Mouse (Mus musculus) left cerebral cortex, postnatal 25 days (tissue): ENCODE measurements at regions not wholly inside any gene's neighbourhood (a gene's known extent, or its start where the extent isn't known, plus 50 kb on each side); places are given as distances from the start of the nearest gene placed in this dataset.

Source experiments
- DNase-seq, 2 experiments: peaks; one replicate each; pipeline ENCODE4 v3.0.0; 2022; ENCODE audit warnings: low spot score in 2 of 2, mixed read lengths in 1 of 2
- intact Hi-C: fragments of 180-260 bp; cut with DNase I; formaldehyde crosslinking; loops from one replicate; pipeline ENCODE4 v1.15.1; 2025

DNA sequence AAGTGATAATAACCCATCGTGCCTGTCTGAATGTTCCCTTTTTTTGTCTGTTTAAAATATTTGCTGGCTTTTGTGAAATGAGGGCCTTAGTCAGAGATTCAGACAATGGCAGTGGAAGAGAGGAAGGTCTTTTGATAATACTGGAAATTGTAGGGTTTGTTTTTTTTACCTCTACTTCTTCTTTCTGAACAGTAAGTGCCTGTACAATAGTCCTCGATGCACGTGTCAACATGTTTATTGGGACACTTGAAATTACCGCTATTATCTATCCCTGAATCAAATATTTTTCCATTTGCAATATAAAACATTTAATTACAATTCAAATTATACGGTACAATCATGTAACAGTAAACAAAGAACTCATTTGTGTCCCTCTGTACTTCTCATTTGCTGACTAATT is 733.5 kb downstream of the Fam19a2 start:
- intact Hi-C loops, result no loop called here
- no peak for DNase-seq

GRCm38 (mm10) chr10:123998959-123999358 is 735.2 kb downstream of the Fam19a2 start:
- DNase-seq, result peak in 1 of 2 experiments; percentile 36

GRCm38 (mm10) chr10:124045031-124045430 is 781.2 kb downstream of the Fam19a2 start:
- intact Hi-C loops, result no loop called here
- DNase-seq, result no peak

More at GRCm38 (mm10) chr10:123998959-123999358, 735.2 kb downstream of the Fam19a2 start:
- intact Hi-C loops, result no loop called here

- intact Hi-C loops, result no loop called here
- DNase-seq, result no peak
These were observed 782.0 kb downstream of the Fam19a2 start for GRCm38 (mm10) chr10:124045791-124046190.

DNA sequence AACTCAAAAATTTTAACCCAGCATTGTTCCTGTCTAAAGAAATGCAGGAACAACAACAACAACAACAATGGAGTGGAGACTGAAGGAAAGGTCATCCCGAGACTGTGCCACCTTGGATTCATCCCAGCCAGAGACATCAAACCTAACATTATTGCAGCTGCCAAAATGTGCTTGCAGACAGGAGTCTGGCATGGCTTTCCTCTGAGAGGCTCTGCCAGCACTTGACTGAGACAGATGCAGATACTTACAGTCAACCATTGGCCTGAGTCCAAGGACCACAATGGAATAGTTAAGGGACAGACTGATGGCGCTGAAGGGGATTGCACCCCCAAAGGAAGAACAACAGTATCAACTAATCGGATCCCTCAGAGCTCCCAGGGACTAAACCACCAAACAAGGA is 819.0 kb downstream of the Fam19a2 start:
- intact Hi-C loops, result no loop called here

DNA sequence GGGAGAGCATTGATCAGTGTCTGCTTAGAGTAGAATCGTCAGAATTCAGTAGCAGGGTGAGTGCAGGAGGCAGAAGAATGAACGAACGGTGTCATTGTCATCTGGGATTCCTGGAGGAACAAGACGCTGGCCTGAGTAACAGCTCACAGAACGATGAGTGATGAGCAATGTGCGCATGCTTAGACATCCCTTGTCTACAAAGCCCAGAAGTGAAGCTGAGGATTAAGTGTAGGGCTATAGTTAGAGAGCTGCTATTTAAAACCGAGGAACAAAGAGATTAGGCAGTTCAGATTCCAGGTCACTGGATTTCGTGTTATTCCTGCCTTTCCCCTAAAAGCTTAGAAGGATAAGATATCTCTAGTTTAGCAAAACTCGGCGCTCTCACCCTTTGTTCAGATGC is 826.8 kb downstream of the Fam19a2 start:
- intact Hi-C loops, result no loop called here
- no peak for DNase-seq

More for the DNA sequence above, 819.0 kb downstream of the Fam19a2 start:
- DNase-seq, result no peak

GRCm38 (mm10) chr10:124091364-124091763 is 827.6 kb downstream of the Fam19a2 start:
- intact Hi-C loops, result no loop called here
- DNase-seq, result no peak

- no peak for DNase-seq
- intact Hi-C loops, result no loop called here
These were observed 855.8 kb downstream of the Fam19a2 start for GRCm38 (mm10) chr10:124119585-124119984.

GRCm38 (mm10) chr10:124138456-124138855 is 874.7 kb downstream of the Fam19a2 start:
- intact Hi-C loops, result no loop called here
- peak in 1 of 2 experiments; percentile 65 for DNase-seq

DNA sequence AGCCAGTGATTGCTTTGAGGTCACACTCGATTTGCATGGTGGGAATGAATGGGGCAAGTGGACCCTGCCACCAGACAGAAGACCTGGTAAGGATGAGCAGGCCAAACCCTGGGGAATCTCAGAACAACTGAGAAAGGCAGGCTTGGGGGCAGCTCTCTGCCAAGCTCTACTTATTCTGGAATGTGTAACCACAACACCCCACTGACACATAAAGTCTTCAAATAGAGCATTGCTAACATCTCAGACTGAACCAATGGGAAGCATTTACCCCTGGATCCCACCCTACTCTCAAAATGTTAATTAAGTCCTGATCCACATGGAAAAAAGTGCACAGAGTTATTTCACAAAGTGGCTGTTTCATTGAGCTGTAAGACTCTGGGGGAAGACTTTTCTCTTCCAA is 878.5 kb downstream of the Fam19a2 start:
- no peak for DNase-seq
- intact Hi-C loops, result no loop called here

DNA sequence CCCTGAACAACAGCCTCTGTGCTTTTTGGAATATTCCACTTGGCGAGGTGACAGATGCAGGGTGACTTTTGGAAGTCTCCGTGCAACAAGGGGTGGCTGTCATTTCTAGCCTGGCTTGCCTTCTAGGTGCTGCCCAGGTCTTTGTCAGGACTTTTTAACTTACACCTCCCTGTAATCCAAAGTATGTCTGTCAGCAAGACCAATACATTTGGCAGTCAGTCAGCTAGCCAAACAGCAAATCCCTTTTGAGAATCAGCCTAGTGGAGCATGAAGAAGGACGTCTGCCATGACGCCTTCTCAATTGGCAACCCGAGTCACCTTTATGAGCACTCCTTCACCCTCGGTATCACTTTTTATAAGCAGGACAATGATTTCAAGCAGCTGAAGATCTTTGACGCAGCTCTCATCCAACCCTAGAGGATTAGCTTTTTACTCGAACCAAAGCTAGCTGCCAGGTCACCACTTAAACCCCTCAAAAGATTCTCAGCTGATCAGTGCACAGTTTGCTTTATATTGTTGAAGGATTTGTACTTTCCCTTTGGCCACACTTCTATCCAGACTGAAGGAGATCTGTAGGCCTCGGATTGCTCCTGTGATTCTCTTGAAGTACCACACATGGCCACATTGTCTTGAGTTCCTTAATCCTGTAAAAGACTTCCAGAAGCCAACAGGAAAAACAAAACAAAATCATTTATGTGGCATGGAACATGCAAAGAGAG is 883.1 kb downstream of the Fam19a2 start:
- intact Hi-C loops, result no loop called here
- no peak for DNase-seq

DNA sequence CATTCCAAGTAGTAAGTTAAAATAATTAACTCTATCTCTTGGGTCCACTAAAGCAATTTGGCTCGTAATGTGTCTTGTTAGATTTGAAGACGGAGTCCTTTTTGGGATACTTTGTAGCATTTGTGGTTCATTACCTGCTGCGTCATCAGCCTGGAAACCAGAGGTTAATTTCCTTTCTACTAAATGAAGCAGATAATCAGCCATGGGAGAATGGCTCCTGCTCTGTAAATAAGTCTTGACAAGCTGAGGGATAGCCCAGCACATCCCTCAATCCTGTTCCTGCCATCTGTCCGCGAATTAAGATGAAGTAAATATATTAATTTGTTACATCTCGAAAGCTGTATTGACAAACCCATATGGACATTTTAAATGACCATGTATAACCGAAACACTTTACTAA is 899.6 kb downstream of the Fam19a2 start:
- no peak for DNase-seq
- intact Hi-C loops, result no loop called here

- intact Hi-C loops, result no loop called here
- no peak for DNase-seq
These were observed 911.8 kb downstream of the Fam19a2 start for GRCm38 (mm10) chr10:124175598-124175997.

- intact Hi-C loops, result no loop called here
- DNase-seq, result peak; percentile 30 to 86
These were observed 944.5 kb downstream of the Fam19a2 start for GRCm38 (mm10) chr10:124208317-124208716.

DNA sequence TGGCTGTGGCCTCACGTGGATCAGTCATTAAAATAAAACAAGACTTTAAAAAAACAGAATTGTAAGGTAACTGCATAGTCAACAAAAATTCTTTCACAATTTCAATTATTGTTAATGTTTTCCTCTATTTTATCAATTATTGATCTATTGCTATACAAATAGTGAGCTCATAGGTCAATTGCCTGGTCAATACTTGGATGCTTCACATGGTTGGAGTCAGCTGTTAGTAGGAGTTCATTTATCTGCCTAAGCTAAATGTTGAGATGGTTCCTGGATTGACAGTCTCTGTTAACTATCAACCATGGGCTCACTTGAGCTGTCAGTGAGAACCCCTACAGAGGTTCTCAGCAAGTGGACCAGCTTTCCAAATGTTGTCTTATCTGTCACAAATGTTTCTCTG is 955.7 kb downstream of the Fam19a2 start:
- intact Hi-C loops, result no loop called here
- no peak for DNase-seq

GRCm38 (mm10) chr10:124222068-124222467 is 958.3 kb downstream of the Fam19a2 start:
- intact Hi-C loops, result no loop called here
- no peak for DNase-seq

DNA sequence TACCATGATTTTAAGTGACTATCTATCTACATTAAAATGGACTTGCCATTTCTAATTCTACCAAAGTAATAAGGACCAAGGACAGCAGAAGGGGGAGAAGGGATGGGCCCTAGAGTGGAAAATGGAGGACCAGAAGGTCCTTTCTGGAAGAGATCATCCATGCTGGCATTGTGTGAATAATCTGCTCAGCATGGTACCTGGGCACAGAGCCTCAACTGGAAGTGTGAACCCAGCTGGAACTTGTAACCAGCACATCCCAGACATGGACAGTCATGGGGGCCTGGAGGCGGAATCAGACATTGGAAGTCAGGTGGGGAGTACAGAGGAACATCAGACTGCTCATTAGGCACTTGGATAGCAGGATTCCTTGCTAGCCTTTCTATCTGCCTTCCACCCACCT is 963.3 kb downstream of the Fam19a2 start:
- intact Hi-C loops, result no loop called here

DNA sequence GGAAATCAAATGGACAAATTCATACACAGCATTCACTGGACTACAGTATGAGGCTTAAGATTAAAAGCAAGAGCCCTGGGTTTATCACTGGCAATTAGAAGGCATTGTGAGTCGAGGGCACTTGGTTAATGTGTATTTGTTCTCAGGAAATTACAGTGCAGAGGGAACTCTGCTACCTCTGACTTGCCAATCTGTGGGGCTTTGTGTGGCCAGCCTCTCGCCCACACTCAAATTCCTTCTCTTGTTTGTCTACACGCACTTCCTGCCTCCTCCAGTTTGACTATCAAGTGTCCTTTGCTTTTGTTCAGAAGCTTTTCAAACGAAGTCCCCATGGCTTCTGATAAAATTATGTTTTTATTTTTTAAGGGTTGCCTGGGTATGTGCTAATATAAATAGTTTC is 985.6 kb downstream of the Fam19a2 start:
- DNase-seq, result no peak
- intact Hi-C loops, result no loop called here

More for the DNA sequence above, 963.3 kb downstream of the Fam19a2 start:
- no peak for DNase-seq

DNA sequence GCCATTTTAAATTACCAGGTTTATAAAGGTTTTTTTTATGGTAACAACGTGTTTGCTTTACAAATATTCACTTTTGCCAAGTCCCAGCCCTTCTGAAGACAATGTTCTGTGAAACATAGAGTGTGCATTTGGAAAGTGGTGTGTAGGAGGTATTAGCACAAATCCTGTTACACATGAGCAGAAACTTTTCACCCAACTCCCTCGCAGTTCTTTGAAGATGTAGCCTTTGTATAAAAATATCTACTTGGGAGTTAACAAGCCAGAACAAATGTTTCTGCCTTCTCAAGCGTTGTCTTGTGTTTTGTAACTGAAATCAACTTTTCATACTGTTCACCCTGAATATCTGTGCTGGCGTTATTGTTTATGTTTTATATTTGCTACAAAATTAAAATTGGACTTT is 986.2 kb downstream of the Fam19a2 start:
- intact Hi-C loops, result no loop called here
- peak; percentile 5 to 18 for DNase-seq

- intact Hi-C loops, result no loop called here
- DNase-seq, result no peak
These were observed 1024.7 kb downstream of the Fam19a2 start for GRCm38 (mm10) chr10:124288301-124288995.

DNA sequence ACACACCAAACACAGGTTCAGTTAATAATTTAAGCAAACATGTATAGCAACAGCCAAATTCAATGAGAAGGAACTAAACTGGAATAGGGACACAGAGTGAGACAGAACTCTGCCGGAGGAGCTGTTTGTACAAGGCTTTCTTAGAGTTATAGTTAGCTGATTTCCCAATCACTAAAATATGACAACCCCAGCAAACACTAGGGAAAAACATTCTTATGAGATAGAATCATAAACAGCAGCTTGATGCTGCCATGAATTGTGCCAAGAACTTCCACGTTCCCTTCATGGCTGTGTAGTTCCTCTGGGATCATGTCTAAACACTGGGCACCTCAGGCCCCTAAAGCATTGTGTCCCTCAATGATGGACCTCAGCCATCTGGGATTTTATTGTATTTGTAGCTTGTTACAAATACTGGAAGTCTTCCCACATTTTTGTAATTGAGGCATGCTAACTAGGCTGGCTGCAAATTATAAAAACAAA is 1033.4 kb downstream of the Fam19a2 start:
- no peak for DNase-seq
- intact Hi-C loops, result no loop called here
